Mouse (Mus musculus): ENCODE results near the gene Gtf2e1.

The Gtf2e1 gene

GRCm38 (mm10) chr16:37539611-37540580 is at the start of gene Gtf2e1, which contains the start of gene Rabl3:
Gtf2e1 (minus strand) TSS chr16:37539789.
Rabl3 (plus strand) TSS chr16:37539885.
- in situ Hi-C loops (cut with MboI, MseI): loop anchor here (5.0 to 25.0 kb wide), 3 partner anchors 557 to 1853 kb away; partner anchors contain the start of gene Hcls1

GRCm38 (mm10) chr16:37585129-37585563 is 45.6 kb upstream of the Gtf2e1 start:
- in situ Hi-C loops (cut with MboI, MseI): no loop called here

DNA sequence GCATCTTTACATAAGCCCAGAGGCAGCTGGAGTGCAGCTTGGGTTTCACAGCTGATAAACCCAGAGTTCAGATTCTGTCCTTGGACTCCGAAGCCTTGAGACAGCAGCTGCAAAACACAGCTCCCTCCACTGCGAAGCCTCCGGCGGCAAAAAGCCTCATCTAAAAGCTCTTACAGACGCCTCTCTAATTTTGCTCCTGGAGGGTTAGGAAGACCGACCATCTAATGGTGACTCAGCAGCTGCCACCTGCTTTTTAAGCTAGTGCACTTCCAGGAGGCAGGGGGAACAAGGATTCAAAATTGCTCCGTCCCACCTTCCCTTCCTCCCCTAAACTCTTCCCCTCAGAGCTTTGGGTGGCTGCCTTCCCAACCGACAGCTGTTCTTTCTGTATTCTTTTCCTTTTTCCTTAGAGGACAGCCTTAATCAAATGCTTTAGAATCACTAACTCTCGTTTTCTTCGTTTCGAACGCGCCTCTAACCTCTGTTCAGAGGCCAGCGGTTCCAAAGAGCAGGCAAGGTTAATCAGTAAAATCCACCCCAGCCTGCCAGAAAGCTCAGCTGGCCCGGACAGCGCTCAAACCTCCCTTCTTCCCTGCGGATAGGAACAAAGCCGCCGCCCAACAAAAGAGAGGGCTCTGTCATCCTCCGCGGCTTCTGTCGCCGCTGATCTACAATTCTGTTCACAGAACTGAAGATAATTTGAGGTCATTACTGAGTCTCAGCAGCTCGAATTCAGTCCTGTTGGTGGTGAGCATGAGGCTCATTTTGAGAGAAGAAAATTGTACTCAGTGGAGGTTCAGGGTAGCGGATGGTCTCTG is 44.8 kb upstream of the Gtf2e1 start:
- in situ Hi-C loops (cut with MboI, MseI): no loop called here

DNA sequence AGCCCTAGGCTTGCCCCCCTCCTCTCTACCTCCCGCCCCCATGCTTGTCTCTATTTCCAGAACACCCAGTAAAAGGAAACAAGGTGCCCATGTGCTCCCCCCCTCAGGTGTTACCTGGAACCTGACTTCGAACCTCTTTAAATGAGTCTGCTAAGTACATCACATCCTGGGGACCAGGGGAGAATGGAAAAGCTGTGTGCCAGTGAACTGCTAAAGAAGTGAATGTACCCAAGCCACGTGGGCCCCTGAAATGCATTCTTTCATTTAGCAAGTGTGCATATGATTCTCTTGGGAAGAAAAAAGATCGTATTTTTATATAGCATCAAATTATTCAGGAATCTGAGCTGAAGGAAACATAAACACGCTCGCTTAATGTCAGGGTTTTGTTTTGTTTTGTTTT is 44.2 kb upstream of the Gtf2e1 start:
- in situ Hi-C loops (cut with MboI, MseI): no loop called here

GRCm38 (mm10) chr16:37583306-37583705 is 43.7 kb upstream of the Gtf2e1 start:
- in situ Hi-C loops (cut with MboI, MseI): no loop called here

DNA sequence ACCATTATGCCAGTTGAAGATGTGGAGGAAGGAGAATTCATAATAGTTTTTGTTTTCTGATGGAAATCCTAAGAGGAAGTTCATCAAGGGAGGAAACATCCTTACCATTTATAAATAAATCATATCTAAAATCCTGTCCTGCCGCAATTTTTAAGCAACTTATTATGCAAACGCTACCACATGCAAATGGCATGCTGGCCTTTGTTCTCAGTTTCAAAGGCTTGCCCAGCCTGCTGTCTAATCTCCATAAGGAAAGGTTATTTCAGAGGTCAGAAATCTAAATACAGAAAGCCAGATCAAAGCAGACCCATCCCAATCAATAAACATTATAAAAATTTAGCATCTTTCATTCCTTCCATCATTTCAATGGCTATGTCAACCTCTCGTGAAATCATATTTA is 42.3 kb upstream of the Gtf2e1 start:
- in situ Hi-C loops (cut with MboI, MseI): no loop called here

- in situ Hi-C loops (cut with MboI, MseI): no loop called here
Measured at GRCm38 (mm10) chr16:37580651-37581050, 41.1 kb upstream of the Gtf2e1 start.

GRCm38 (mm10) chr16:37579994-37580393 is 40.4 kb upstream of the Gtf2e1 start, which contains the start of gene Hgd:
Hgd (plus strand) TSS chr16:37580153.
- in situ Hi-C loops (cut with MboI, MseI): no loop called here

- in situ Hi-C loops (cut with MboI, MseI): no loop called here
Measured at GRCm38 (mm10) chr16:37579591-37579990, 40.0 kb upstream of the Gtf2e1 start.

DNA sequence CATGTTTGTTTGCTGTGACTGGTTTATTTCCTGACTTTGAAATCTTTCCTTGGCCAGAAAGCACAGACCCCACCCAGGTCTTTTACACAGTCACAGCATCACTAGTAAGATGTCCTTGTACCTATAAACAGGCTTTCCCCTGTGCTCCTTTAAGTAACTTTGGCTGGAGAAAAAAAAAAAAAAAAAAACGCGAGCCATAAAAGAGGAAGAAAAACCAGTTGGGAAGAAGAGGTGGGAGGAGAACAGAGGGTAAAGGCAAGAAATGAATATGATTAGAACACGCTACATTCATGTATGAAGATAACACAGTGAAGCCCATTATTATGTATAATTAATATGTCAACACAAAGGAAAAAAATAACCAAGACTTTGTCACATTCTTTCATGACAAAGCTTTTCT is 35.7 kb upstream of the Gtf2e1 start:
- in situ Hi-C loops (cut with MboI, MseI): no loop called here

DNA sequence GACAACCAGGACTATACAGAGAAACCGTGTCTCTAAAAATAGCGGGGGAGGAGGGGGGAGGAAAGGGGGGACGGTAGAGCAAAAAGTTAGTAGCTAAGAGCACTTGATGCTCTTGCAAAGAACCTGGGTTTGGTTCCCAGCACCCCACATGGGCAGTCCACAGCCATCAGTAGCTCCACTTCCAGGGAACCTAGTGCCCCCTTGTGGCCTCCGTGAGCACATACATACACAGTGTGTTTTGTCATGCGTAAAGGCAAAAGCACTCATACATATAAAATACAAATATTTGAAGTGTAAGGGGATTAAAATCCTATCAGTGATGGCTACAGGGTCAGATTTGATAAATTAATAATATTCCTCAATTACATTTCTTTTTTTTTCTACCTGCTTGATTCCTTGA is 33.5 kb upstream of the Gtf2e1 start:
- in situ Hi-C loops (cut with MboI, MseI): no loop called here

DNA sequence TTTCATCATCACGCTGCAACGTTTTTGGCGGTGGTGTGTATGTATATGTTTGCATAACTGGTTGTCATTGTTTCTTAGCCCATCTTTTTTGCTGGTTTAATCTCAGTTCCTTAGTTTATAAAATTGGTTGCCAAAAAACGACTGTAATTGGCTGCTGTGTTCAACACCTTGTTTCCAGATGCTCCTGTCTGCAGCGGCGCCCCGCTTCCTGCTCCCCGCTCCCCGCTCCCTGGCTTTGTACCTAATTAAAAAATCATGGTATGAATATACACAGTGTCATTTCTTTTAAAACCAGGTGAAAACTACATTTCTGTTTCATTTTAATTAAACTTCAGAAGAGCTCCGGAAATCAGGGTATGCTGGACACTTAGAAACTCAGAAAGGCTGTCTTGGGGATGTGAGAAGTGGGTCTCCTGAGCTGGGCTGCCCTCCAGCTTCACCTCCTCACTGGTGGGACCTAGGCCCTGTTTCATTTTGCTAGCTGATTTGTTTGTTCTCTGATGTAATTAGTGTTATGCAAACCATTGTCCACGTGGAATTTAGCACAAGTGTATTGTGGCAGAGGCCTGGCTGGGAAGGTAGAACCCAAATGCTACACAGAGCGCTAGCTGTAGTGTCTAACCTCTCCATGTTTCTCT is 32.6 kb upstream of the Gtf2e1 start:
- in situ Hi-C loops (cut with MboI, MseI): no loop called here

DNA sequence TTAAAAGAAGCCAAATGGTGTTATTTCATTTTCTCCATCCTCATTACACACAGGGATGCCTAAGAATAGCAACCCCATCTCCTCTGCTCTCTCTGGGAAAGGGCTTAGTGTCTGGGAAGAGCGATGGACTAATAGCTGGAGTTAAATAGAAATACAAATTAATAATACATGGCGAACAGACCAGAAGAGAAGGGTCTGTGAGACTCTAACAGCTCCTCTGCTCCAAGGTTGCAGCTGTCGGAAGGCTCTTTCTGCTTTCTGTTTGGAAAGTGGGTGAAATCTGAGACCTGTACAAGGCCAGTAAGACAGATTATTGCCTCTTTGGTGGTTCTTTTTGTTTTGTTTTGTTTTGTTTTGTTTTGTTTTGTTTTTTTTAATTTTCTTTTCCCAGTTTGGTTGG is 32.0 kb upstream of the Gtf2e1 start:
- in situ Hi-C loops (cut with MboI, MseI): no loop called here

DNA sequence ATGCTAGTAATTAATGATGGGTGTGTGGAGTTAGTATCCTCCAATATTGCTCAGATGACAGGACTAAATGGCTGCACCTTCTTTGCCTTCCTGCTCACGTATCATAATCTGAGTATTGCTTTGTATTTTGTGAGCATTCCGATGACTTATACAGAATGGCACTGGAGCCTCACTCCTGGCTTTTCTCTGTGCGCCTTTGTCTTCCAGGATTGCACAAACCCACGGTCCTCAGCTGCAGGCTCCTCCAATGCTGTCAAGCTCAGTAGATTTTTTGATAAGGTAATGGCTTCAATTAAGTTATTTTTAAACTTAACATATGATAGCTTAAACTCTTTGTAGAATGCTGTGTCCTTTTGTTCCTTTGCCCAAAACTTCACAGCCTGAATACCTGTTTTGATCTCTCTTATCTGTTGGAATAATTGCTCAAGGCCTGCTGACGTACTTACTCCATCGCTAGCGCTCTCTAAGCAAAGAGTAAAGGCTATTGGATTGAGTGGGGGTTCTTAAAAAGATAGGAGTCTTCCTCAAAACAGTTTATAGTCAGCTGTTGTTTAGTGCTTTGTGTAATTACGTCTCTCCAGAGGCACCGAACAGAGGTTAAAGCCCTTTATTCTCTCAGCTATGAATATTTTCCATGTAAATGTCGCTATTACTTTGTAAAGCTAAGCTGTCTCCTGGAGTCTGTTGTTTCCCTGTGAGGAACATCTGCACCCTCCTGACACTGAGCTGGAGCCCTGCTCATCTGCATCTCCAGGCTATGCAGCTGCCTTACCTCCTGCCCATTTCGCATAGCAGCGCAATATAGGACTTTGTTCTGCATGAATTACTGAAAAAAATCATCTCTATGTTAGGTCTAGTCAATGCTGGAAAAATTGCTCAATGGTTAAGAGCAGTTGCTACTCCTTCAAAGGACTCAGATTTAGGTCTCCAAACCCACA is 27.8 kb upstream of the Gtf2e1 start:
- in situ Hi-C loops (cut with MboI, MseI): no loop called here

GRCm38 (mm10) chr16:37566107-37566506 is 26.5 kb upstream of the Gtf2e1 start:
- in situ Hi-C loops (cut with MboI, MseI): no loop called here

DNA sequence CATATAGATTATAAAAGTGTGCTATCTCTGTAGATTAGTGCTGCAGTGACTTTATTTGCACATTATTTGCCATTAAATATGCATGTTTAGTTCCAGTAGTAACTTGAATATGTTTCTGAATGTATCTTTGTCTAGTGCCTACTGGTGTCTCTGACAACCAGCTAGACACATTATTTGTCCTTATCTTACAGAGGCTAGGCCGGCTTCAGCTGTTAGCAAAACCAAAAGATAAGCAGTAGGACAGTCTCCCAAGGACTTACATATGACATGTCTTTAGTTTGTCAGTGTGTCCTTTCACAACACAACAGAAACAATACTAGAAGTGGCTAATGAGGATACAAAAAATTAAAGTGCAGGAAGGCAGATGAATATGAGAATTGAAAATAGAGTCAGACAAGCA is 25.5 kb upstream of the Gtf2e1 start:
- in situ Hi-C loops (cut with MboI, MseI): no loop called here

- in situ Hi-C loops (cut with MboI, MseI): no loop called here
Measured at GRCm38 (mm10) chr16:37562961-37563360, 23.4 kb upstream of the Gtf2e1 start.

DNA sequence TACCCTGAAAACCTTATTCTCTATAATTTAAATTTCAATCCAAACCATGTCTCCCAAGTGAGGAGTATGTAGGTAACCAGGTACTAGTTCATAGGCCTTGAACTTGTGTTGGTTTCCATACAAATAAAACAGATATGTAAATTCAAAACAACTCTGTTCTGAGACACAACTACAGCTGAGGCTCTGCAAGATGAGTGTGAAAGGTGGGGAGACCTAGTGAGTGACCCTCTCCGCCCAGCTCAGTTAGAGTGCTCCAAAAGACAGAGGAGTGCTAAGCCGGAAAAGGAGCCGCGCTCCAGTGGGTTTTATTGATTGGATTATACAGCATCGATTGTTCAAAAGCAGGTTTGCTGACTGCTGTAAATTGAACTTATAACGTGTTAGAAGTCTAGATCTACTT is 22.8 kb upstream of the Gtf2e1 start:
- in situ Hi-C loops (cut with MboI, MseI): no loop called here

GRCm38 (mm10) chr16:37552824-37553223 is 13.2 kb upstream of the Gtf2e1 start:
- in situ Hi-C loops (cut with MboI, MseI): no loop called here

- in situ Hi-C loops (cut with MboI, MseI): no loop called here
Measured at GRCm38 (mm10) chr16:37550981-37551380, 11.4 kb upstream of the Gtf2e1 start.

- in situ Hi-C loops (cut with MboI, MseI): no loop called here
Measured at GRCm38 (mm10) chr16:37550266-37550665, 10.7 kb upstream of the Gtf2e1 start.

Data from T-helper 1 cell (primary cell).